Mouse (Mus musculus) neural tube, embryonic 11.5 days (tissue): ENCODE results near the gene Msi2. TPM values are rescaled to one million over a fixed set of nuclear protein-coding genes. Genes with fewer than 3 reads are reported as not detected.

Source experiments
- ATAC-seq: fragments of 200-750 bp; cut with Nextera tagmentation; 2 replicates; pipeline ENCODE4 v1.8.0; 2017; ENCODE audit warnings: moderate number of reproducible peaks, mild to moderate bottlenecking, moderate TSS enrichment, moderate library complexity; ENCODE audit not compliant: insufficient read depth, low FRiP score, low TSS enrichment
- DNase-seq: peaks from one replicate; pipeline ENCODE4 v3.0.0-alpha.2; 2015; ENCODE audit warnings: low spot score
- H3K27ac ChIP-seq: fragments of 300-500 bp; sonication (generic); 2 replicates; pipeline ENCODE4 v1.5.1; 2014; ENCODE audit warnings: low read depth, mild to moderate bottlenecking, low read length
- H3K27me3 ChIP-seq: fragments of 300-500 bp; sonication (generic); 2 replicates; pipeline ENCODE4 v1.6.1; 2014; ENCODE audit warnings: mild to moderate bottlenecking, low read length, mixed read lengths; ENCODE audit not compliant: control insufficient read depth, insufficient read depth
- H3K36me3 ChIP-seq: fragments of 300-500 bp; sonication (generic); 2 replicates; pipeline ENCODE4 v1.6.1; 2014; ENCODE audit warnings: mild to moderate bottlenecking, low read length, moderate library complexity, mixed read lengths; ENCODE audit not compliant: control insufficient read depth, insufficient read depth
- H3K4me1 ChIP-seq: fragments of 300-500 bp; sonication (generic); 2 replicates; pipeline ENCODE4 v1.6.1; 2014; ENCODE audit warnings: low read length, mixed read lengths; ENCODE audit not compliant: control insufficient read depth, insufficient read depth
- H3K4me2 ChIP-seq: fragments of 300-500 bp; sonication (generic); 2 replicates; pipeline ENCODE4 v1.6.1; 2014; ENCODE audit warnings: low read depth, mild to moderate bottlenecking, moderate library complexity
- H3K4me3 ChIP-seq: fragments of 300-500 bp; sonication (generic); 2 replicates; pipeline ENCODE4 v1.5.1; 2014; ENCODE audit warnings: low read depth, low read length
- H3K9ac ChIP-seq: fragments of 300-500 bp; sonication (generic); 2 replicates; pipeline ENCODE4 v1.6.1; 2014; ENCODE audit warnings: mild to moderate bottlenecking, low read length
- H3K9me3 ChIP-seq: fragments of 300-500 bp; sonication (generic); 2 replicates; pipeline ENCODE4 v1.6.1; 2016; ENCODE audit warnings: low read length; ENCODE audit not compliant: control insufficient read depth
- WGBS: fragments of 180-500 bp; shearing (Covaris S2); extraction: QIAGEN DNeasy Blood & Tissue Kit; methylation state at CpG from one replicate; pipeline ENCODE4 v1.1.7; 2014; 5-methylcytosine and 5-hydroxymethylcytosine counted together
- polyA plus RNA-seq: library from polyadenylated mRNA; unstranded; fragments of >200 nt; fragmentation: Nextera tagmentation; extraction: Ambion mirVana; gene quantifications from 2 replicates; pipeline ENCODE4 v1.2.1, GENCODE M21; 2014

Gene Msi2
- polyA plus RNA-seq, 1 experiment from 2014 or later, result 20.6 TPM

- WGBS, result 76% methylated on average over 5 of the region's 5 CpGs
- H3K4me1 ChIP-seq, result peaks cover 15% of the 10 kb centered on the region
Measured at GRCm38 (mm10) chr11:88318850-88319249, 399.5 kb downstream of the Msi2 start.

GRCm38 (mm10) chr11:88315393-88315792 is 402.9 kb downstream of the Msi2 start:
- Histone ChIP-seq H3K27me3 (no peaks in the 10 kb centered on the region), H3K36me3 (no peaks in the 10 kb centered on the region), H3K27ac (no peak overlapping the region), H3K4me1 (peaks cover 29% of the 10 kb centered on the region), H3K9ac (no peak overlapping the region), H3K4me3 (no peak overlapping the region), H3K4me2 (no peak overlapping the region), H3K9me3 (no peaks in the 10 kb centered on the region)
- DNase-seq (no peak), ATAC-seq (no peak)
- WGBS, result 84% methylated on average over 5 of the region's 5 CpGs

More at GRCm38 (mm10) chr11:88318850-88319249, 399.5 kb downstream of the Msi2 start:
- no peak overlapping the region for H3K9ac ChIP-seq
- no peak for ATAC-seq
- DNase-seq, result no peak
- no peaks in the 10 kb centered on the region for H3K27me3 ChIP-seq
- H3K36me3 ChIP-seq, result no peaks in the 10 kb centered on the region
- H3K4me3 ChIP-seq, result no peak overlapping the region
- H3K9me3 ChIP-seq, result no peaks in the 10 kb centered on the region
- H3K27ac ChIP-seq, result no peak overlapping the region
- H3K4me2 ChIP-seq, result no peak overlapping the region

DNA sequence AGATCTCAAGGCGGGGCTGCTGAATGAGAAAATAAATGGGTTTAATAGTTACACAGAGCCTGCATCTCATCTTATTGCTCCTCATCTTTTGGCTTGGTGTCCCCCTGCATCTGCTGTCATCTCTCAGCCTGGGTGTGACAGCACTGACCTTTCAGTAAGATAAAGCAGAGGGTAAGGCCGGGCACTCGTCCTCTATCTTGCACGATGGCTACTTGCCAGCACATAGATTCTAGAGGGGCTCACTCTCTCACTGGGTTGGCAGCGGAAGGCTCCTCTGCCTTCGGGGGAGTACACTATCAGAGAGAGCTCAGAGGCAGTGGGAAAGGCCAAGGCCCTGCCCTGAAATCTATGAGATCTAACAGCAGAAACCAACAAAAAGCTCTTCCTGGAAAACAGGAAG is 403.8 kb downstream of the Msi2 start:
- Histone ChIP-seq H3K36me3 (no peaks in the 10 kb centered on the region), H3K27me3 (no peaks in the 10 kb centered on the region), H3K9me3 (no peaks in the 10 kb centered on the region), H3K4me3 (no peak overlapping the region), H3K9ac (0 out of 2 replicates have a peak overlapping the region, but pooled peaks have one; percentile 18), H3K4me1 (peaks cover 35% of the 10 kb centered on the region), H3K27ac (peak overlapping the region; percentile 57), H3K4me2 (no peak overlapping the region)
- no peak for DNase-seq
- WGBS, result 65% methylated on average over 6 of the region's 6 CpGs
- ATAC-seq, result no peak

DNA sequence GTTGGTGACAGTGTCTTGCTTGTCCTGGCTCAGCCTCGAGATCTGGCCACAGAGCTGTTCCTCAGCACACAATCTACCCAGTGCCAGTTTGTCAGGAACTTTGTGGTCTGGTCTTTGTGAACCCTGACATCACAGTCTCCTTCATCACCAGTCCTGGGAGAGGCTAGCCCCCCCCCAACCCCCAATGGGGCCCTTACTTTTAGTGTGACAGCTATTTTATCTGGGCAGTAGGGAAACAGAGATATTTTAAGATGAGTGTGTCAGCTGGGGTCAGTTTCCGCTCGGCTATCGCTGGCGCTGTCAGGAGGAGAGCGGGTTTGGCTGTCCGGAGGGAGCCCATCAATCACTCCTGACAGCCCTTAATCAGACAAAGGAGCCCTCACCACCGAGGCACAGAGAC is 404.8 kb downstream of the Msi2 start:
- Histone ChIP-seq H3K9ac (0 out of 2 replicates have a peak overlapping the region, but pooled peaks have one; percentile 3), H3K9me3 (no peaks in the 10 kb centered on the region), H3K27ac (peak overlapping the region; percentile 57), H3K4me1 (peaks cover 45% of the 10 kb centered on the region), H3K4me3 (no peak overlapping the region), H3K27me3 (no peaks in the 10 kb centered on the region), H3K36me3 (no peaks in the 10 kb centered on the region), H3K4me2 (no peak overlapping the region)
- ATAC-seq (peak; percentile 70), DNase-seq (peak; percentile 67)
- WGBS, result 1% methylated on average over 8 of the region's 8 CpGs

DNA sequence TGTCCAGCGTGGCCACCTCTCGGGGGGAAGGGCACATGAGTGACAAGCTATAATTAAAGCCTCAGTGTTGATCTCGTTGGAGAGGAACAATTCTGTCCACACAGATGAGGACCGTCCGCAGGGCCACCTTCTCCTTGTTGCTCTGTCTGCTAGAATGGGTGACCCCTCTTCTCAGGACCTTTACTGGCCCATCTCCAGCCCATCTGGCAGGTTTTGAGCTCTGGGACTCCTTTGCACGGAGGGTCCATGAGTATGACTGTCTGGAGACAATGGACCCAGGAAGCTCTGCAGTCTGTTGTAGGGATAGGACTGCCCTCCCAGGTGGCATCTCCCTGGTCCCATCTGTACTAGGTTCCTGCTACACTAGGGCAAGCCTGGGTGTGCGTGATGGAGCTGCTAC is 406.7 kb downstream of the Msi2 start:
- WGBS, result 70% methylated on average over 7 of the region's 7 CpGs
- Histone ChIP-seq H3K27ac (0 out of 2 replicates have a peak overlapping the region, but pooled peaks have one; percentile 88), H3K4me2 (no peak overlapping the region), H3K9me3 (no peaks in the 10 kb centered on the region), H3K4me3 (no peak overlapping the region), H3K9ac (no peak overlapping the region), H3K27me3 (no peaks in the 10 kb centered on the region), H3K36me3 (no peaks in the 10 kb centered on the region), H3K4me1 (peaks cover 44% of the 10 kb centered on the region)
- DNase-seq (no peak), ATAC-seq (no peak)

DNA sequence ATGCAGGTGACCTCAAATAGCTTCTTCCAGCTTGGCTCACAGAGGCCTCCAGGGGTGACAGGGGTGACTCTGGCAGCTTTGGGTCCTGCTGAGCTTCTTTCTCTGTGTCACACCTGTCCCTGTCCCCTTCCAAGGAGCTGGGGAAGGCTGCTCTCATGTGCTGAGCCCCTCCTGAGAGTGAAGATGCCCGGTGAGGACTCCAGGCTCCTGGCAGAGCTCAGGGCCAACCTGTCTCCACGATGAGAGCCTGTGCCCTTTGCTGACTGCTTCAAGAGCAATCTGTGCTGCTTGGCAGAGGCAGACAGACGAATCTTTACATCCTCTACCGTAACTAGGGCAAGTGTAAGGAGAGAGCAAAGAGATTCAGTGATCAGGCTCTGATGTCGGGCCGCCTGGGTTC is 407.5 kb downstream of the Msi2 start:
- ATAC-seq (no peak), DNase-seq (no peak)
- Histone ChIP-seq H3K4me1 (peaks cover 44% of the 10 kb centered on the region), H3K27me3 (no peaks in the 10 kb centered on the region), H3K4me3 (no peak overlapping the region), H3K9me3 (no peaks in the 10 kb centered on the region), H3K27ac (peak overlapping the region; percentile 88), H3K36me3 (no peaks in the 10 kb centered on the region), H3K9ac (peak overlapping the region; percentile 30; the same call in 1 of the 2 replicates), H3K4me2 (no peak overlapping the region)
- 74% methylated on average over 6 of the region's 6 CpGs for WGBS

GRCm38 (mm10) chr11:88309059-88309700 is 409.1 kb downstream of the Msi2 start:
- H3K9ac ChIP-seq, result 0 out of 2 replicates have a peak overlapping the region, but pooled peaks have one; percentile 7
- WGBS, result 28% methylated on average over 10 of the region's 10 CpGs
- DNase-seq (peak; percentile 77), ATAC-seq (peak; percentile 62)
- H3K4me2 ChIP-seq, result no peak overlapping the region
- no peaks in the 10 kb centered on the region for H3K9me3 ChIP-seq
- H3K4me1 ChIP-seq, result peaks cover 35% of the 10 kb centered on the region
- no peak overlapping the region for H3K4me3 ChIP-seq
- no peaks in the 10 kb centered on the region for H3K36me3 ChIP-seq
- H3K27me3 ChIP-seq, result no peaks in the 10 kb centered on the region
- H3K27ac ChIP-seq, result peak overlapping the region; percentile 88

DNA sequence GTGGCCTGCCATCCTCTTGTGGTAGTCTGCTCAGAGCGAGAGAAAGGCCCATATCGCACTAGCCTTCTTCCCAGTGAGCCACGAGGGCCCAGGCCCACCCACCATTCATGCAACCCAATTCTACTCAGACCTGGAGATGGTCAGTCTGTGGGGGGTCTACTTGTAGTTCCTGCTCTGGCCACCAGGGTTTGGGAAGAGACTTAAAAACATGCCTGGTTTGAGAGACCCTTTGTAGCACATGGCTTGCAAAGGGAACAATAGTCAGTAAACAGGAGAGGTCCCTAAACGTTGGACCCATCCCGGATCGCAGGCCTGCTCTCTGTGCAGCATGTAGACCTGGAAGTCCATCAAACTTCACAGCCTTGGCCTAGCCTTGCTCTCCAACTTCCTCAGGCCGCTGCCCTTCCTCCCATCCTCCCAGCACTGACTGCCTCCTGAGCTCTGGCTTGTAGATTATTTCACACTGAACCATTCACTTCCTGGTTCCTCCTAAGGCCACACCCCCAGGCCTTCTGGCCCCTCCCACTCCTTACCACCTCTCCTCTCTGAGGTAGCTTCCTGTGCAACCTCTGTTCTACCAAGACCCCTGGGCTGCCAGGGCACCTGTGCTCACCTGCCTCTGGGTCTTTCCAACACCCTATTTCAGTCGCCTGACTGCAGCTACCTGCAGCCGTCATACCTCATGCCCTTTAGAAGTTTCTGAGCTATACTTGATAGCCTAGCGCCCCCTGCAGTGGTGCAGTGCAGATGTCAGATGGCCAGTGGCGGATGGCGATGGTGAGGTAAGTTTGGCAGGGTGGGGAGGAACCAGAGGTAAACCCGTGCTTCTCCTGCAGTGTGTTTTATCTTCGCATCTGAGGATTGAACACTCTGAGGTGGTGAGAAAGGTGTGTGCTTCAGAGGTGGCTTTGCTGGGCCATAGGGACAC is 410.4 kb downstream of the Msi2 start:
- WGBS, result 85% methylated on average over 14 of the region's 14 CpGs
- peak overlapping the region; percentile 88 for H3K27ac ChIP-seq

More for the DNA sequence above, 410.4 kb downstream of the Msi2 start:
- DNase-seq, result no peak
- Histone ChIP-seq H3K4me1 (peaks cover 26% of the 10 kb centered on the region), H3K9me3 (no peaks in the 10 kb centered on the region), H3K4me3 (no peak overlapping the region), H3K27me3 (no peaks in the 10 kb centered on the region), H3K36me3 (no peaks in the 10 kb centered on the region), H3K4me2 (no peak overlapping the region), H3K9ac (0 out of 2 replicates have a peak overlapping the region, but pooled peaks have one; percentile 12)
- ATAC-seq, result no peak
